Mouse (Mus musculus) MEL (cell line): Measurements from ENCODE around the gene Ablim2. TPM values are rescaled to one million over a fixed set of nuclear protein-coding genes. Genes with fewer than 3 reads are reported as not detected.

Source experiments
- DNase-seq: peaks from one replicate; pipeline ENCODE4 v3.0.0; 2011; ENCODE audit warnings: low read depth, low spot score
- H3K27ac ChIP-seq: 2 replicates; pipeline ENCODE4 v1.5.1; 2012; ENCODE audit warnings: low read depth, mild to moderate bottlenecking, control low read depth, low read length, moderate library complexity; ENCODE audit not compliant: control insufficient read depth
- H3K27me3 ChIP-seq, 2 experiments: fragments of 150-350 bp in 1 of 2; sonication (generic) in 1 of 2; 2 replicates each; pipeline ENCODE4 v1.6.1; 2012; ENCODE audit warnings: low read length in 2 of 2, mild to moderate bottlenecking in 2 of 2, improper control_type of control experiment in 1 of 2, moderate library complexity in 1 of 2; ENCODE audit not compliant: insufficient read depth in 2 of 2, control insufficient read depth in 1 of 2
- H3K36me3 ChIP-seq, 2 experiments: 2 replicates each; pipeline ENCODE4 v1.6.1; 2012 to 2014; ENCODE audit warnings: low read length in 2 of 2, improper control_type of control experiment in 1 of 2, inconsistent platforms in 1 of 2, mild to moderate bottlenecking in 1 of 2; ENCODE audit not compliant: insufficient read depth in 2 of 2, control insufficient read depth in 1 of 2
- H3K4me1 ChIP-seq, 2 experiments: fragments of 150-350 bp in 1 of 2; sonication (generic) in 1 of 2; 2 replicates each; pipeline ENCODE4 v1.6.1; 2012; ENCODE audit warnings: low read length in 2 of 2, improper control_type of control experiment in 1 of 2, mild to moderate bottlenecking in 1 of 2; ENCODE audit not compliant: insufficient read depth in 2 of 2, control insufficient read depth in 1 of 2
- H3K4me3 ChIP-seq, 2 experiments: fragments of 150-350 bp in 1 of 2; sonication (generic) in 1 of 2; 2 replicates each; pipeline ENCODE4 v1.5.1; 2012; ENCODE audit warnings: low read depth in 2 of 2, low read length in 2 of 2, mild to moderate bottlenecking in 2 of 2, moderate library complexity in 2 of 2, control low read depth in 1 of 2, improper control_type of control experiment in 1 of 2; ENCODE audit not compliant: control insufficient read depth in 1 of 2, insufficient read depth in 1 of 2
- H3K79me2 ChIP-seq: 2 replicates; pipeline ENCODE4 v1.6.1; 2012; ENCODE audit warnings: mild to moderate bottlenecking, low read length, moderate library complexity; ENCODE audit not compliant: control insufficient read depth, poor library complexity, insufficient read depth
- H3K9ac ChIP-seq: 2 replicates; pipeline ENCODE4 v1.6.1; 2012; ENCODE audit warnings: low read depth, mild to moderate bottlenecking, control low read depth, low read length, moderate library complexity; ENCODE audit not compliant: control insufficient read depth, poor library complexity, severe bottlenecking
- H3K9me3 ChIP-seq: fragments of 150-350 bp; sonication (generic); replicated peaks from 2 replicates; pipeline ENCODE4 v1.6.1; 2012; ENCODE audit warnings: mild to moderate bottlenecking, low read length, improper control_type of control experiment, moderate library complexity; ENCODE audit not compliant: insufficient read depth
- BHLHE40 ChIP-seq: IDR thresholded peaks from 2 replicates; pipeline ENCODE4 v1.6.1; 2012; ENCODE audit warnings: low read depth, mild to moderate bottlenecking, inconsistent platforms, low read length, improper control_type of control experiment, borderline replicate concordance
- CHD1 ChIP-seq: IDR thresholded peaks from 2 replicates; pipeline ENCODE4 v1.6.1; 2012; ENCODE audit warnings: low read depth, mild to moderate bottlenecking, inconsistent platforms, low read length, improper control_type of control experiment
- CTCF ChIP-seq, 3 experiments: IDR thresholded peaks in 2 of 3; conservative IDR thresholded peaks in 1 of 3; 2 replicates each; pipeline ENCODE4 v1.5.1; 2011 to 2012; ENCODE audit warnings: low read length in 3 of 3, low read depth in 2 of 3, mild to moderate bottlenecking in 2 of 3, improper control_type of control experiment in 1 of 3, inconsistent platforms in 1 of 3, mixed read lengths in 1 of 3, moderate library complexity in 1 of 3; ENCODE audit not compliant: control insufficient read depth in 1 of 3, insufficient read depth in 1 of 3, poor library complexity in 1 of 3, severe bottlenecking in 1 of 3
- ELF1 ChIP-seq: IDR thresholded peaks from 2 replicates; pipeline ENCODE4 v1.6.1; 2014; ENCODE audit warnings: low read depth, mild to moderate bottlenecking, inconsistent platforms, low read length, improper control_type of control experiment, moderate library complexity
- EP300 ChIP-seq, 2 experiments: IDR thresholded peaks; 2 replicates each; pipeline ENCODE4 v1.6.1; 2011; ENCODE audit warnings: improper control_type of control experiment in 2 of 2, low read length in 2 of 2, low read depth in 1 of 2, mild to moderate bottlenecking in 1 of 2
- ETS1 ChIP-seq: IDR thresholded peaks from 2 replicates; pipeline ENCODE4 v1.6.1; 2012; ENCODE audit warnings: low read depth, mild to moderate bottlenecking, inconsistent platforms, low read length, improper control_type of control experiment, moderate library complexity
- GABPA ChIP-seq: IDR thresholded peaks from 2 replicates; pipeline ENCODE4 v1.6.1; 2012; ENCODE audit warnings: low read depth, mild to moderate bottlenecking, inconsistent platforms, low read length, improper control_type of control experiment, moderate library complexity
- HCFC1 ChIP-seq: IDR thresholded peaks from 2 replicates; pipeline ENCODE4 v1.6.1; 2012; ENCODE audit warnings: low read depth, mild to moderate bottlenecking, inconsistent platforms, low read length, improper control_type of control experiment, moderate library complexity
- JUND ChIP-seq: IDR thresholded peaks from 2 replicates; pipeline ENCODE4 v1.6.1; 2011; ENCODE audit warnings: low read depth, mild to moderate bottlenecking, improper control_type of control experiment, low read length
- MAFK ChIP-seq: IDR thresholded peaks from 2 replicates; pipeline ENCODE4 v1.6.1; 2011; ENCODE audit warnings: low read depth, mild to moderate bottlenecking, low read length, improper control_type of control experiment, borderline replicate concordance
- MAX ChIP-seq: IDR thresholded peaks from 2 replicates; pipeline ENCODE4 v1.6.1; 2011; ENCODE audit warnings: low read length, improper control_type of control experiment
- MAZ ChIP-seq: IDR thresholded peaks from 2 replicates; pipeline ENCODE4 v1.6.1; 2012; ENCODE audit warnings: low read depth, mild to moderate bottlenecking, inconsistent platforms, low read length, improper control_type of control experiment
- MEF2A ChIP-seq: IDR thresholded peaks from 2 replicates; pipeline ENCODE4 v1.6.1; 2014; ENCODE audit warnings: low read depth, mild to moderate bottlenecking, inconsistent platforms, low read length, improper control_type of control experiment; ENCODE audit not compliant: poor library complexity, insufficient replicate concordance, severe bottlenecking; ENCODE audit errors: extremely low read depth
- MXI1 ChIP-seq: IDR thresholded peaks from 2 replicates; pipeline ENCODE4 v1.6.1; 2011; ENCODE audit warnings: mild to moderate bottlenecking, low read depth, low read length, improper control_type of control experiment
- MYB ChIP-seq: IDR thresholded peaks from 2 replicates; pipeline ENCODE4 v1.6.1; 2011; ENCODE audit warnings: mild to moderate bottlenecking, low read depth, low read length, improper control_type of control experiment
- MYC ChIP-seq: IDR thresholded peaks from 2 replicates; pipeline ENCODE4 v1.6.1; 2011; ENCODE audit warnings: low read depth, mild to moderate bottlenecking, low read length, improper control_type of control experiment, moderate library complexity
- NELFE ChIP-seq: IDR thresholded peaks from 2 replicates; pipeline ENCODE4 v1.6.1; 2011; ENCODE audit warnings: low read depth, low read length, improper control_type of control experiment
- NRF1 ChIP-seq: IDR thresholded peaks from 2 replicates; pipeline ENCODE4 v1.6.1; 2014; ENCODE audit warnings: low read depth, mild to moderate bottlenecking, inconsistent platforms, low read length, improper control_type of control experiment, moderate library complexity; ENCODE audit not compliant: poor library complexity, insufficient read depth, severe bottlenecking
- POLR2A ChIP-seq, 2 experiments: IDR thresholded peaks; 2 replicates each; pipeline ENCODE4 v1.6.1; 2011 to 2012; ENCODE audit warnings: low read length in 2 of 2, mild to moderate bottlenecking in 2 of 2, control low read depth in 1 of 2, improper control_type of control experiment in 1 of 2, low read depth in 1 of 2, moderate library complexity in 1 of 2; ENCODE audit not compliant: control insufficient read depth in 1 of 2, insufficient read depth in 1 of 2, poor library complexity in 1 of 2
- RAD21 ChIP-seq: IDR thresholded peaks from 2 replicates; pipeline ENCODE4 v1.6.1; 2011; ENCODE audit warnings: mild to moderate bottlenecking, low read depth, low read length, improper control_type of control experiment
- RCOR1 ChIP-seq: IDR thresholded peaks from 2 replicates; pipeline ENCODE4 v1.6.1; 2012; ENCODE audit warnings: low read depth, mild to moderate bottlenecking, inconsistent platforms, low read length, improper control_type of control experiment
- SIN3A ChIP-seq: IDR thresholded peaks from 2 replicates; pipeline ENCODE4 v1.6.1; 2012; ENCODE audit warnings: low read length, improper control_type of control experiment, inconsistent platforms
- TBP ChIP-seq: IDR thresholded peaks from 2 replicates; pipeline ENCODE4 v1.8.0; 2011; ENCODE audit warnings: low read depth, low read length, improper control_type of control experiment
- TCF12 ChIP-seq: IDR thresholded peaks from 2 replicates; pipeline ENCODE4 v1.6.1; 2014; ENCODE audit warnings: low read depth, mild to moderate bottlenecking, inconsistent platforms, low read length, improper control_type of control experiment, moderate library complexity
- UBTF ChIP-seq: IDR thresholded peaks from 2 replicates; pipeline ENCODE4 v1.6.1; 2012; ENCODE audit warnings: low read depth, mild to moderate bottlenecking, inconsistent platforms, low read length, improper control_type of control experiment, moderate library complexity, borderline replicate concordance; ENCODE audit not compliant: insufficient read depth
- ZNF384 ChIP-seq: IDR thresholded peaks from 2 replicates; pipeline ENCODE4 v1.6.1; 2012; ENCODE audit warnings: low read depth, mild to moderate bottlenecking, inconsistent platforms, low read length, improper control_type of control experiment
- polyA plus RNA-seq, 2 experiments: library from polyadenylated mRNA; stranded (reverse) in 1 of 2; unstranded in 1 of 2; fragments of >175 nt in 1 of 2; fragments of >200 nt in 1 of 2; gene quantifications; 2 replicates each; pipeline versions ENCODE4 v1.2.1 to v1.2.4; 2012; ENCODE audit warnings: low replicate concordance in 2 of 2, low read depth in 1 of 2; ENCODE audit not compliant: insufficient read length in 2 of 2, insufficient read depth in 1 of 2, missing spikeins in 1 of 2
- total RNA-seq: library from RNA; depleted of rRNA; stranded (reverse); fragments of 300-350 nt; gene quantifications from 2 replicates; pipeline ENCODE4 v1.2.3, GENCODE M21; 2012

The Ablim2 gene
- total and polyA plus RNA-seq, 3 experiments, result not detected

DNA sequence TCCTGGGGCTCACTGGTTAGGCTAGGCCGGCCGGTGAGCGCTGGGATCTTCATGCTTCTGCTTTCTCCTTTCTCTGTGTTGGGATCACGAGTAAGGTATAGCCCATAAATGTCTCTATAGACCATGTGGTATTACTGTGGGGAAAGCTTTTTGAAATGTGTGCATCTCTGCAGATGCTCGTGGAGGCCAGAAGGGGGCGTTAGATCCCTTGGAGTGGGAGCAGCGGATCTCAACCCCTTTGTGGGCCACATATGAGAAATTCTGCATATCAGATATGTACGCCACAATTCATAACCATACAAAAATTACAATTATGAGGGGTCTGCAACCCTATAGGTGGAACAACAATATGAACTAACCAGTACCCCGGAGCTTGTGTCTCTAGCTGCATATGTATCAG, 131.3 kb downstream of the Ablim2 start:
- H3K27me3 ChIP-seq, result no peaks in the 10 kb centered on the region
- no peaks in the 10 kb centered on the region for H3K79me2 ChIP-seq
- H3K9me3 ChIP-seq, result no peaks in the 10 kb centered on the region; the same call in 1 of the 2 replicates
- H3K9ac ChIP-seq, result no peak overlapping the region
- no peaks in the 10 kb centered on the region for H3K36me3 ChIP-seq
- H3K4me1 ChIP-seq, result no peaks in the 10 kb centered on the region
- H3K4me3 ChIP-seq, result no peak overlapping the region
- no peak overlapping the region for H3K27ac ChIP-seq
- no peak for TF ChIP-seq TBP
- TF ChIP-seq RAD21, result no peak
- no peak for TF ChIP-seq POLR2A (IDR thresholded peaks at IDR 0.05; ENCODE audit: control insufficient read depth in 1 of 2, insufficient read depth in 1 of 2, low read depth in 1 of 2, low read length in 2 of 2, poor library complexity in 1 of 2)
- TF ChIP-seq CHD1, result no peak
- no peak for TF ChIP-seq MXI1
- no peak for TF ChIP-seq MAZ
- no peak for TF ChIP-seq CTCF (IDR thresholded peaks at IDR 0.05 in 2 of 3, conservative IDR thresholded peaks at IDR 0.05 in 1 of 3; ENCODE audit: control insufficient read depth in 1 of 3, insufficient read depth in 1 of 3, low read depth in 2 of 3, low read length in 3 of 3, poor library complexity in 1 of 3, severe bottlenecking in 1 of 3)
- TF ChIP-seq RCOR1, result no peak
- no peak for TF ChIP-seq HCFC1
- TF ChIP-seq MAX, result no peak
- no peak for TF ChIP-seq EP300 (IDR thresholded peaks at IDR 0.05; ENCODE audit: low read depth in 1 of 2, low read length in 2 of 2)
- no peak for TF ChIP-seq MYB
- TF ChIP-seq JUND, result no peak
- no peak for TF ChIP-seq ZNF384
- no peak for TF ChIP-seq NELFE
- no peak for TF ChIP-seq MAFK
- no peak for DNase-seq

DNA sequence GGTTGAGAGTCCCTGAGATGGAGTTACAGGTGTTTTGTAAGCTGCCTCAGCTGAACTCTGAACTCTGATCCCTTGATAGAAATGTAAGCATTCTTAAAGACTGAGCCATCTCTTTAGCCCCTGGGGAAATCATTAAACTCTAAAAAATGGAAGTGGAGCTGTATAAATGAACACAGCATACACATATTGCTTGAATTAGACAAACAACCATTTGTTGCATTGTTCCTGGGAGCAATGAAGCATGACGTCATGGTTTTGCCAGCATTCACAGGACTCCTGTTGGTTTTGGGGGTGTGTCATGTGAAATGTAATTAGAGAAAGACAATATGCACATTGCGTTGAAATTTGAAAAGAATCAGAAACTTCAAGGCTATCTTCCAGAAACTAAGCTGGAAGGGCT, 132.0 kb downstream of the Ablim2 start:
- no peaks in the 10 kb centered on the region for H3K79me2 ChIP-seq
- H3K36me3 ChIP-seq, result no peaks in the 10 kb centered on the region
- no peaks in the 10 kb centered on the region for H3K4me1 ChIP-seq
- no peak overlapping the region for H3K9ac ChIP-seq
- no peak overlapping the region for H3K4me3 ChIP-seq
- TF ChIP-seq MAZ (no peak), EP300 (IDR thresholded peaks at IDR 0.05; ENCODE audit: low read depth in 1 of 2, low read length in 2 of 2) (no peak), UBTF (no peak), BHLHE40 (no peak), ELF1 (no peak), TCF12 (no peak), NELFE (no peak), GABPA (no peak), NRF1 (no peak), MAX (no peak), JUND (no peak), MYB (no peak), SIN3A (no peak), ETS1 (no peak), MYC (no peak), RAD21 (no peak), MEF2A (no peak)
- H3K9me3 ChIP-seq, result no peaks in the 10 kb centered on the region; the same call in 1 of the 2 replicates
- DNase-seq, result no peak
- H3K27ac ChIP-seq, result no peak overlapping the region
- H3K27me3 ChIP-seq, result no peaks in the 10 kb centered on the region
